Mouse (Mus musculus): ENCODE measurements around the gene Hoxb6. TPM values are rescaled to one million over a fixed set of nuclear protein-coding genes. Genes with fewer than 3 reads are reported as not detected.

Hoxb6 gene
- total RNA-seq, 4 experiments from 2014 or later, result not detected

DNA sequence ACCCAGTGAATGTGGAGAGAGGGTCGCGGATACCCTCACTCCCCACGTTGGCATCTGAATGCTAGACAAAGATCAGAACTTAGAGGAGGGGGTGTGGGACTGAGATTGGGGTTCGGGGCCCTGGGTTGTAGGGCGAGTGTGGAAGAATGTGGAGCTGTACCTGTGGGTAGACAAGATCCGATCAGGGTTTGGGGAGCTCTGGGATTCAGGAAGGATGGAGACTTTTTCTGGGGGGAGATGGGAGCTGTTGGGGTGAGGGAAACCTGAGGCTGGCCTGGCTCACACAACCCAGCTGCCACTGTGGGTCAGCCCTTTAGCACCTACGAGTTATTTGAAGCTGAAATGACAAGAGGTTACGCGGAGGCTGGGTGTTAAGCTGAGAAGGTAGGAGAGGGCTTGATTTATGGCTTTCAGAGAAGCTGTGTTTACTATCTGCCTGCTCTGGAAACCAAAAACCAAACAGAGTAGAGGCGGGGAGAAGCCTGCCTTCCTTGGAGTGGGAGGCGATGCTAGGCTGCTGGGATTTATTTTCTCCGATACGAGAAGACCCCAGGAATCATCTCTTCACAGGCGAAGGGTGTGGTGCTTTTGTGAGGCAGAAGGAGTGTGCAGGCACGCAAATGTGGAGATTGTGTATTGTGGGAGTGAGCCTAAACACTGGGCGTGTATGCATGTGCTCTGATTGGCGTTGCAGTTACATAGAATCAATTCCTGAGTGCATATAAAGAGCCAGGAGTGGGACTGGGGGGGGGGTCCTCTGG, 41.1 kb downstream of the Hoxb6 start:
- no peak for DNase-seq (ENCODE audit: low spot score in 2 of 2)

DNA sequence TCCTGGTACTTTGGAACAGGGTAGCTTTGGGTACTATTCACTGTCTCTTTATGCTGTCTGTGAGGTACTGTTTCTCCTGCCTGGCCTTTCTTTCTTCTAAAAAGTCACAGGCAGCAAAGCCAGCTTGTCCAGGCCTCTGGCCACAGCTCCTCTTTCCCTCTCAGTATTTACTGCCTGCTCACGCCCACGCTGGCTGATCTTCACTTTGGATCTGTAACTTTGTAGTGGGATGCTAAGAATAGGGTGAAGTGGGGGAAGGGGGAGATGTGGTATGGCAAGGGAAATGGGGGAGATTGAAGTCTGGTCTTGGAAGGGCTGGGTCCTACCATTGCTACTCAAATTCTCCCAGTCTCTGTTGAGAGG, 41.7 kb downstream of the Hoxb6 start:
- DNase-seq (ENCODE audit: low spot score in 2 of 2), result no peak

DNA sequence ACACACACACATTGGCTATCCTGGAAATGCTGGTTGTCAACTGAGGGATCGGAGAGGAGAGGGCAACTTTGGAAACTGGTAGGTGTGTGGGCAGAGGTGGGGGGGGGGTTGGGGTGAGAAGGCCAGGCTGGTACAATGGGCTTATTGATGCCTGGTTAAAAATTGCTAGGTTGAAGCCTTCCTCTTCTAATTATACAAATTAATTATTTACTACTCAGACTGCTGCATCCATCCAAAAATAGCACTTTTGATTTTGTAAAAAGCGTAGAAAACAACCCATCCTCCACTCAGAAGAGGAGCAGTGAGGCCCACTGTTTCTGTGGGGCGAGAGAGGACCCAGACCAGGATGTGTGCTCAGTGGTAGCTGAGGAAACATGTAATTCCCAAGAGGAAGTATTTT, 42.7 kb downstream of the Hoxb6 start:
- DNase-seq (ENCODE audit: low spot score in 2 of 2), result no peak

DNA sequence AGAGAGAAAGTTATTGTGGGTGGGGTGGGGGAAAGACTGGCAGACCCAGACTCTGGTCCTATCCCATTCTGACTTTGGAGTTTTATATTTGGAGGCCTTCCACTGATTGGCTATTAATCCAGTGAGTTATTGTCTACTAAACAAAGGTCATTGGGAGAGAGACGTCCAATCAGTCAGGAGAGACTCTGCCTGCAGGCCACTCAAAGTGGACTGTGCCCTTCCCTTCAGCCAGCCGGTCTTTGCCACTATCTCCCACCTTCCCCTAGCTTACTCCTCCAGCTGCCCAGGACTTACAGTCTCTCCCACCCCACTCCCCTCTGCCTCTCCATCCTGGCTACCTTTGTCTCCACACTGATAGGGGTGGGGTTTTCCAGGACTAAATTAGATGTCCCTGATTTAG, 44.3 kb downstream of the Hoxb6 start:
- DNase-seq (ENCODE audit: low spot score in 2 of 2), result no peak

GRCm38 (mm10) chr11:96337026-96337425, 44.8 kb downstream of the Hoxb6 start:
- no peak for DNase-seq (ENCODE audit: low spot score in 2 of 2)

DNA sequence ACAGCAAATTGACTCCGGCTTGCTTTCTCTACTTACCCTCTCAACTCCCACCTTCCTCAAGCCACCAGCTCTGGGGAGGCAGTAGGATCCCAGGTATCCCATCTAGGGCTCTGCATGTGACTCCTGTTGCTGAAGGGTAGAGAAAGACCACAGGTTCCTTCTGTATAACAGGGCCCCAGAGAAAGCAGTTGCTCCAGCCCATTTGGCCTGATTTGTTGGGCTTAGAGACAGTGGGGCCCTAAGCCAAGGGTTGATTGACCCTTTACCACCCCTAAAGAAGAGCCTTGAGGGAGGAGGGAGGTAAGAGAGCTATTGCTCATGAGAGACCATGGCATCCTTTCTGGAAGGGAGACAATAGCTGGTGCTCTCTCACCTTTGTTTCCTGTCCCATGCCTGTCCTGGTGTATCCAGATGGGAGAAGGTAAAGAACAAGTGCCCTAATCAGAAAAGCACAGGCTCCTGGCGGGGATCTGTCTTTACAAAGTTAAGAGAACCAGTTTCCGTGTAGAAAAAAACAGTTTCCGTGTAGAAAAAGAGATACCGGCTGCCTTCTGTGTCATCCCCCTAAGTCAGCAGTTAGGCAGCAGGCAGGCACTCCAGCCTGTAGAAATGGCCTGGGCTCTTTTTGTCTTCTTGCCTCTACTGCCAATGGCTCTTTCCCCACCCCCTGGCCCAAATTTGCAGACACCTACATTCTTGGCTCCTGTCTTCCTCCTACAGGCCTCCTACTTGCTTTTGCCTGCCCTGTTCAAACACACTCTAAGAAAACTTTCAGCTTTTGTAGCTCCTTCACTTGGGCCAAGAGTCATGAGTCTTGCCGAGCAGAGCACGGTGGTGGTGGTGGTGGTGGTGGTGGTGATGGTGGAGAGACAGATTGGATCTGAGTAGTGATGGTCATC, 46.9 kb downstream of the Hoxb6 start:
- DNase-seq (ENCODE audit: low spot score in 2 of 2), result no peak

GRCm38 (mm10) chr11:96340698-96341365, 48.6 kb downstream of the Hoxb6 start:
- no peak for DNase-seq (ENCODE audit: low spot score in 2 of 2)

DNA sequence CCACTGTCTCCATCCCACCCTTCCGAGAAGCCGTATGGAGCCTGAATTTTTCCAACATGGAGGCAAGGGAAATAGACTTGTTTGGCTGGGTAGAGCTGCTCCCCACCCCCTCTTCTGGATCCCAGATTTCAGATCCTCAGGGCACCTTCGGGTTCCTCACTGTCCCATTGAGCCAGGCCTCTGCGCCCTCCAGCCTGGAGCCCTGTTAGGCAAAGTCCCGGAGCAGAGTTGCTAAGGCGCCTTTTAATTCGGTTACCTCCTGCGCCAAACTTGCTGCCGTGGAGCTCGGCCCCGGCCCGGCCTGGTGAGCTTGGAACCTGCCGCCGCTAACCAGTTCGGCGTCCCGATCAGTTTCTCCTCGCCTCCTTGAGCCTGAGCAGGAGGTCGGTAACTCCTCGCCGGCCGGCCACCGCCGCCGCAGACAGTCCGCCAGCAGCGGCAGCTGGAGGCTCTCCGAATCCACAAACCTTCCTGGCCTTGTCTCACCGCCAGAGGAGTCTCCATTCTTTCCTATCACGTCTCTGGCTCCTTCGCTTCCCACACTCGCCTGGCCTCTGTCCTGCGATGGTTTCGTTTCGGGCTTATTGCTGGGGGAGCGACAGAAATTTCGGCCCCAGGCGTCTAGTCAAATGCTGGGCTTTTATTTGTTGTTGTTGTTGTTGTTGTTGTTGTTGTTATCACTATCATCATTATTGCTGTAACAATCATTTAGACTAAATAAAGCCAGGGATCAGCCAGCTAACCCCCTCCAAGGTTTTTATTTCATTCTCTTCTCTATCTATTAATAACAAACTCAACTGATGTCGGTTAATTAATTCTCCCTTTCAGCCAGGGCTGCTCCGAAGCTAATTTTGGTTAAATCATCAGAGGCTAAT, 49.7 kb downstream of the Hoxb6 start:
- no peak for DNase-seq (ENCODE audit: low spot score in 2 of 2)

- DNase-seq (ENCODE audit: low spot score in 2 of 2), result no peak
Observed at GRCm38 (mm10) chr11:96342576-96342930, 50.3 kb downstream of the Hoxb6 start.

DNA sequence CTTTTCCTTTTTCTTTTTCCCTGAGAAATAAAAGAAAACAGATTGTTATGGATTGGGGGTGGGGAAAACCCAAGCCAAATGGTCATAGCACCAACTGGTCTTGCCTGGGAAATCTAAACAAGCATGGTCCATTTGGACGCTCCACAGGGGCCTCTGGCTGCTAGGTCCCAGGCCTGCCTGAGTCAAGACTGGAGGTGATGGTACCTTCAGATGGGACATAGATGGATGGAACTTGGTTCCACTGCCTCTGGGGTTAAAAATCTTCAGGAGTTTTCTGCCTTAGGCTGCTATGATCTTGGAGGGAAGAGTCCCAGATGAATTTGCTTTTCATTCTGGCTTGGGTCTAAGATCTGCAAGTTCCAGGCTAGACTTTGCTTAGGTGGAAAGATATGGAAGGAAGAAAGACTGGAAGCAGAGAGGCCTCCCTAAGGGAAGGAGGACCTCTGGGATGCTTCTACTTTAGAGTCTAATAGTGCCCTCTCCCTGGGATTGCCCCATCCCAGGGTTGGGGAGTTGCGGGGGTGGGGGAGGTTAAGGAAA, 51.0 kb downstream of the Hoxb6 start:
- no peak for DNase-seq (ENCODE audit: low spot score in 2 of 2)

DNA sequence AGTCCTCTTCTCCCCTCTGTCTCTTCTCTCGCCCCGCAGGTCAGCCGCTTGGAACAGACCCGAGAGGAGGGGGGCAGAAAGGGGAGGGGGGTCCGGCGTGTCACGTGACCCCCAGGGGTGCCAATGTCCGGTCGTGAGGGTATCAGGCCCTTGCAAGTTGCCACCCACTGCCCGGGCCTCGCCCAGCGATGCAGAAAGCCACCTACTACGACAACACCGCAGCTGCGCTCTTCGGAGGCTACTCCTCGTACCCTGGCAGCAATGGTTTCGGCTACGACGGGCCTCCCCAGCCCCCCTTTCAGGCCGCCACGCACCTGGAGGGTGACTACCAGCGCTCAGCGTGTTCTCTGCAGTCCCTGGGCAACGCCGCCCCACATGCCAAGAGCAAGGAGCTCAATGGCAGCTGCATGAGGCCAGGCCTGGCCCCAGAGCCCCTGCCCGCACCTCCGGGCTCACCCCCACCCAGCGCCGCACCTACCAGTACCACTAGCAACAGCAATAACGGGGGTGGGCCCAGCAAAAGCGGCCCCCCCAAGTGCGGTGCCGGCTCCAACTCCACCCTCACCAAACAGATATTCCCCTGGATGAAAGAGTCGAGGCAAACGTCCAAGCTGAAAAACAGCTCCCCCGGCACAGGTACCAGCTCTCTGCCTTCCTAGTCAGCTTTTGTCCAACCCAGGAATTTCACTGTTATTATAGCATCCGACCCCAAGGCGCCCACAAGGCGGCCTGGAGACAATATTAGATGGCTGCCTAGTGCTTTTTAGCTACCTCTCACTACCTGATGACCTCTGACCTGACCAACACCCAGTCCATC, 52.0 kb downstream of the Hoxb6 start:
- no peak for DNase-seq (ENCODE audit: low spot score in 2 of 2)

GRCm38 (mm10) chr11:96344878-96345159, 52.5 kb downstream of the Hoxb6 start:
- DNase-seq (ENCODE audit: low spot score in 2 of 2), result no peak

DNA sequence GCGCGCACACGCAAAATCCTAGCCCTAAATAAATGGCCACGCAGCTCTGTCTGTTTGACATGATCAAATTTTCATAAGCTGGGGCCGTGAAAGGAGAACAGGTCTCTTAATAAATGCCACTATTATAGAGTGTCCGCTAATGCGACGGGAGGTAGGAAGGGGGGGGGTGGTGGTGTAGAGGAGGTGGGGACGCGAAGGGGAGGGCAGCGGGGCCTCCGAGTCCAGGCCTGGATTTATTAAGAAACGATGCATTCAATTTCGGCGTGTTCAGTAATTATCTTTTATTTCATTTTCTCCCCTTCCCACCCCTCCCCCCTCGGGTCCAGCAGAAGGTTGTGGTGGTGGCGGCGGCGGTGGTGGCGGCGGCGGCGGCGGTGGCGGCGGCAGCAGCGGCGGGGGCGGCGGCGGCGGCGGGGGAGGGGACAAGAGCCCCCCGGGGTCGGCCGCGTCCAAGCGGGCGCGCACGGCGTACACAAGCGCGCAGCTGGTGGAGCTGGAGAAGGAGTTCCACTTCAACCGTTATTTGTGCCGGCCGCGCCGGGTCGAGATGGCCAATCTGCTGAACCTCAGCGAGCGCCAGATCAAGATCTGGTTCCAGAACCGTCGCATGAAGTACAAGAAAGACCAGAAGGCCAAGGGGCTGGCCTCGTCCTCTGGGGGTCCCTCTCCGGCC, 53.1 kb downstream of the Hoxb6 start:
- DNase-seq (ENCODE audit: low spot score in 2 of 2), result no peak

- no peak for DNase-seq (ENCODE audit: low spot score in 2 of 2)
Observed at GRCm38 (mm10) chr11:96345893-96346806, 53.9 kb downstream of the Hoxb6 start.

- DNase-seq (ENCODE audit: low spot score in 2 of 2), result no peak
Observed at GRCm38 (mm10) chr11:96346916-96347520, 54.7 kb downstream of the Hoxb6 start.

GRCm38 (mm10) chr11:96347717-96348116, 55.4 kb downstream of the Hoxb6 start:
- DNase-seq (ENCODE audit: low spot score in 2 of 2), result no peak

DNA sequence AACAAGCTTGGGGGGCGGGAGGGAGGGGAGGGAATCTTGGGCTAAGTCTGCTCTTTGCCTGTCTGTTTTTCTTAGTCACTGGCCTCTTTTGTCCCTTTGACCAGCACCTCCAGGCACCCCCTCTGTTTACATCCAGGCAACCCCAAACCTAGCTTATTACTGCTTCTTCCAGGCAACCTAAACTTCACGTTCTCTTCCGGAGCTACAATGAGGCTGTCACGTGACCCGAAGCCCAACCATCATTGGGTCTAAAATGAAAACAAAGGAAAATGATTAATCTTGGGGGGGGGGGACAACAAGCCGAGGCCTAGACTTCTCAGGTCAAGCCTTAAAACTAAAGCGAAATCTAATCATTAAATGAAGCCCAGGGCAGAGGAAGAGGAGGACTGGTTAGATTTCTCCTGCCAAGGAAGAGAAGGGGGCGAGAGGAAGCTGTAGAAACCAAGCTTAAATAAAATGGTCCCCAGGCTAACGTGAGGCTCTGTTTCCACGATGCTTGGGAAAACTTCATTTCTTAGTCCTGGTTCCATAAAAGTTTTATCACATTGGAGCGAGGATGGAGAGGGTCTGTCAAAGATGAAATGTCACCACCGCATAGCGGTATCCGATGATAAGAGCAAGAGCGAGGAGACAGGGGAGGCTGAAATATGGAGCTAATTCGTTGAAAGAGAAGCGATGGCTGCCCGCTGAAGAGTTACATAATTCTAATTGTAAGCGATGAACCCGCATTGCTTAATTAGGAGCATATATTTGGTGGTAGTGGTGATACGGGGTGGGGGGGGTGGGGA, 56.1 kb downstream of the Hoxb6 start:
- DNase-seq (ENCODE audit: low spot score in 2 of 2), result no peak

All from left cerebral cortex, adult 8-10 months (tissue).